Mouse (Mus musculus): ENCODE results near the gene Dnajc30. TPM values are rescaled to one million over a fixed set of nuclear protein-coding genes. Genes with fewer than 3 reads are reported as not detected.

Dnajc30 gene
- polyA plus RNA-seq (2017; shearing (Covaris generic)), result 20.2 TPM

DNA sequence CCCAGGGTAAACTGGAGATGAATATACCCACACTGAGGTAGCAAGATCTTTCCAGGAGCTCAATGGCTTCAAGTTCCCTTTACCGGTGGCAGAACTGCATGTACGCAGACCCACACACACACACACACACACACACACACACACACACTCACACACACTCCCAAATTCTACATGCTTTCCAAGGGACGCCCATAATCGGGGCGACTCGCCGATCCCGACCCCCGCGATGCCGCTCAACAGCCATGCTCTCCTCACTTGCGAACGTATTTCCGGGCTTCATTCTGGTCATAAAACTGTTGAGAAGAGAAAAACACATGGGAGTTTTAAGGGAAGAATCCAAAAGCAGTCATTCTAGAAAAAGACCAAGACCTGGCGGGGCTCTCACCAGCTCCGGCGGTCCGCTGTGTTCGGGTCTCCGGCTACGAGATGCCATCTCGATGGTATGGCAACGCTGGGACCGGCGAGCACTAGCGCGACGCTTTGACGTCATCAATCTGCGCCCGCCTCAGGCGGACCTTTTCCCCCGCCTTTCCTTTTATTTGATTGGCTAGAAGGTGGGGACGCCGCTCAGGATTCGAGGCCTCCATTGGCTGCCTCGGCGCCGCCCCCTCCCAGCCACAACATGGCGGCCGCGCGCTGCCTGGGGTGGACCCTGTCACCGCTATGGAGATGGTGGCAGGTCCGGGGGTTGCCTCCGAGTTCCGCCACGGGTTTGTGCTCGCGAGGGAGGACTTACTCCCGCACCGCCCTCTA, at the start of gene Dnajc30:
Gene Dnajc30, plus strand, starts transcription at position 574 of the 753 bp plus-strand sequence.

DNA sequence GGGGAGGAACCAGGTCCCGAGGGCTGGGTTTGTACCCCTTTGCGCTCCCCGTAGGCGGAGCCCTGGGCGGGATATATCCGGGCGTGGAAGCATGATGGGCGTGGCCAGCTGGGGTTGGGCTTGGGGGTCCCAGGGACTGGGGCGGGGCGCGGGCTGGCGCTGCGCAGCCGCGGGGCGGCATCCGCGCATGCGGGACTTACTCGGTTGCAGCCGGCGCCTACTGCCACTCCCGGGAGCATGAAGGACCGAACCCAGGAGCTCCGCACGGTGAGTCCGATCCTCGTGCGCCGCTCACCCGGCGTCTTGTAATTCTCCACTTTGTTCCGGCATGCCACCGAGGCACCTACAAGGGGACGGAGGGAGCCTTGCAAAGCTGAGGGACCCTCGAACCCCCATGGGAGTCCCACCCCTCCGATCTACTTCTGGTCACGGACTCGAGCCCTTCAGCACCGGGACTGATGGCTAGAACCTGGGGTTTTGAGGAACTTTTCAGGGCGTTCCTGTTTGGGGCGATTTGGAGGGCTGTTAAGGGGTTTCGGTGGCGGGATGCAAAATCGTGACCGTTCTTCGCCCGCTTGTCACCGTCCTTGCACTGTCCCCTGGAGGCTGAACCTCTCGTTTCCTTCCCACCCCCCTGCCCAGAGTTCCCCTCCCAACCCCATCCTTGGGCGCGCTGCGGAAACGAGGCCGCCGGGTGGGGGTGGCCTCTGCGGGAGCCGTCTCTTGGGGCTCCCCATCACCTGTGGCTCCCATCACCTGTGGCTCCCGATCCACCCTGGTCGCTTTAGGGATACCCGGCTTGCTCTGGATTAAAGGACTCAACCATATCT, 40.4 kb upstream of the Dnajc30 start, which contains the start of gene Stx1a:
Gene Stx1a, plus strand, starts transcription at position 139 of the 830 bp plus-strand sequence.

DNA sequence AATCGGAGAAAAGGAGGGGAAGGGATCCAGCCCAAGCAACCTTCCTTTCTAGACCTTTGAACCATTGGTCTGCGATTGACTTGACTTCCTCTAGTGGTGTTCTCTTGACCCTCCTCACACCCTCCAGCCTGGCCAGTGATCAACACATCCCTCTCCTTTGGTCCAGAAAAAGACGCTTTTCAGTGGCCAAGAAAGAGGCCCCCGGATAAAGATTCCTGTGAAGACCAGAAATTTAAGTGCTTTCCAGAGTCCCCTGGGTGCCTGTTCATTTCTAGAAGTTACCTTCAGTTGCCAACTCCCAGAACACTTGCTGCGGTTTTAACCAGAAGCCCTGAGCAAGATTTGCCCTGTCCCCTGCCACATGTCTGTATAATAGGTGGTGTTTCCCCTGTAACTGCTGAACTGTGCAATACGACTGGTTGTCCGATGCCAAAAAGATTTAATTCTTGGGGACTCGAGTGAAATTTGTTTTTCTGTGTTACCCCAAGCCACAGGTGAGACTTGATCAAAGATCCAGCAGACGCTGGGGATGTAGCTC, 976 bp downstream of the Dnajc30 start, which contains the start of gene Bud23:
Gene Bud23, minus strand, starts transcription at position 51 of the 538 bp plus-strand sequence.

DNA sequence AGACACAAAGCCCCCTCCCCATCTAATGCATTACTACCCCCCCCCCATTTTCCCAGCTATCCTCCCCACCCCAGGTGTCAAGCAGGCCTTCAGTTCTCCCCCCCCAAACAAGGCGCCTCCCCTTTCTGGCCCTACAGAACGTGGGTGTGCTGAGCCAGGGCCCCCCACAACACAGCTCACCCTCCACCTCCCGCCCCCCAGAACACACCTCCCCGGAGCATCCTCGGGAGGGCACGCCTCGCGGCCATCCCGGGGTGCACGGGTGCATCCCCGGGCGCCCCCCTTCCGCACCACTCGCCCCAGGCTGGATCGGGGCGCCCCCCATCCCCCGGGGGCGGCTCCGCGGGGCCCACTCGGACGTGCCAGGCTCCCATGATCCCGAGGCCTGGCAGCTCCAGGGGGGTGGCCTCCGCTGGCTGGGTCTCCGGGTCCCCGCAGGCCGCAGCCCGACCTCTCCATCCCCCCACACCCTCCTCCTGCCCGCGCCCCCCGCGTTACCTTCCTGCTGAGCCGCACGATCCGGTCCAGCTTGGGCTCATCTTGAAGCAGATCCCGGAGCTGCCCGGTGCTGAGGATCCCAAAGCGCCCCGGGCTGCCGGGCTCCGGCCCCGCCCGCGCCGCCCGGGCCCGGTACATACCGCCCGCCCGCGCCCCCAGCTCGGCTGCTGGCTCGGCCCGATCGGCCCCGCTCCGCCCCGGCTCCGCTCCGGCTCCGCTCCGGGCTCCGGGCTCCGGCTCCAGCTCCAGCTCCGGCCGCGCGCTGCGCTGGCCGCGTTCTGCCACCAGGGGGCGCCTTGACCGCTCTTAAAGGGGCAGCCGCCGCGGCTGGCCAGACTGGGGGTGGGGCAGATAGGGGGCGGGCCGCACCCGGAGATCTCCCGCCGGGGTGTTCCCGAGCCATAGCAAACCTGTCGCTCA, 13.8 kb downstream of the Dnajc30 start, which contains the start of gene Vps37d:
Gene Vps37d, minus strand, starts transcription at position 703 of the 918 bp plus-strand sequence.

DNA sequence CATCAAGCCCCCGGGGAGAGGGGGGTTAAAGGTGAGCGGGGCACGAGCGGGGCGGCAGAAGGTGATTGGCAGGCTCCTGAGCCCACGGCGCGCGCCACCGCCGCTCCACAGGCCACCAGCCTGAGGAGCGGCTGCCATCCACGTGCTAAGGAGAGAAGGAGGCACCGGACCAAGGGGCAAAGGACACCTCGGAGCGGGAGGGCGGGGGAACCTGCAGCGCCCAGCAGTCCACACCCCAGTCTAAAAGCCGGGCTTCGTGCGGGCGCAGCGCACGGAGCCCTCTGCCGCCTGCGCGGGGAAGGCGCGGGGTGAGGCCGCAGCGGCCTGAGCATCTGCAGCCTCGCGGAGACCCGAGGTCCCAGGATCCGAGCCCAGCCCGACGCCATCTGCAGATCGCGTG, 25.7 kb downstream of the Dnajc30 start, which contains the start of gene Mlxipl:
Gene Mlxipl, plus strand, starts transcription at position 238 of the 400 bp plus-strand sequence.

Other genes starting within 250 kb of the Dnajc30 start
- gene Tmem270, start 157.5 kb upstream of the Dnajc30 start, polyA plus RNA-seq (2017; shearing (Covaris generic)), result not detected
- 1.4 TPM for gene Cldn13, start 148.7 kb upstream of the Dnajc30 start, polyA plus RNA-seq (2017; shearing (Covaris generic))
- gene Mettl27, start 131.8 kb upstream of the Dnajc30 start, polyA plus RNA-seq (2017; shearing (Covaris generic)), result 8.9 TPM
- 0.20 TPM for gene Cldn4, start 117.3 kb upstream of the Dnajc30 start, polyA plus RNA-seq (2017; shearing (Covaris generic))
- not detected for gene Cldn3, start 78.0 kb upstream of the Dnajc30 start, polyA plus RNA-seq (2017; shearing (Covaris generic))
- 64.1 TPM for gene Abhd11, start 55.0 kb upstream of the Dnajc30 start, polyA plus RNA-seq (2017; shearing (Covaris generic))
- 15.9 TPM for gene Stx1a, start 40.7 kb upstream of the Dnajc30 start, polyA plus RNA-seq (2017; shearing (Covaris generic))
- gene Bud23, start 757 bp downstream of the Dnajc30 start, polyA plus RNA-seq (2017; shearing (Covaris generic)), result 122 TPM
- gene Vps37d, start 14.1 kb downstream of the Dnajc30 start, polyA plus RNA-seq (2017; shearing (Covaris generic)), result not detected
- 0.07 TPM for gene Mlxipl, start 25.7 kb downstream of the Dnajc30 start, polyA plus RNA-seq (2017; shearing (Covaris generic))
- gene Tbl2, start 85.5 kb downstream of the Dnajc30 start, polyA plus RNA-seq (2017; shearing (Covaris generic)), result 21.0 TPM
- gene Bcl7b, start 104.1 kb downstream of the Dnajc30 start, polyA plus RNA-seq (2017; shearing (Covaris generic)), result 71.8 TPM
- gene Baz1b, start 123.1 kb downstream of the Dnajc30 start, polyA plus RNA-seq (2017; shearing (Covaris generic)), result 18.4 TPM
- not detected for gene Fzd9, start 187.0 kb downstream of the Dnajc30 start, polyA plus RNA-seq (2017; shearing (Covaris generic))